Mouse (Mus musculus) kidney, postnatal 0 days (tissue): ENCODE measurements around the gene Osgep. TPM values are rescaled to one million over a fixed set of nuclear protein-coding genes. Genes with fewer than 3 reads are reported as not detected.
"Not testable (repeated sequence)": the region's sequence is repeated elsewhere in the genome, so short reads cannot be mapped to it uniquely, and the experiment has no call there.

ENCODE experiments used
- ATAC-seq: fragments of 200-750 bp; cut with Nextera tagmentation; replicated peaks from 2 replicates; pipeline ENCODE4 v1.8.0; 2017; ENCODE audit warnings: low read depth, moderate number of reproducible peaks, moderate TSS enrichment, moderate library complexity; ENCODE audit not compliant: low FRiP score
- DNase-seq: peaks from one replicate; pipeline ENCODE4 v3.0.0-alpha.2; 2016; ENCODE audit warnings: low spot score
- H3K27ac ChIP-seq: fragments of 300-500 bp; sonication (generic); 2 replicates; pipeline ENCODE4 v1.5.1; 2014; ENCODE audit warnings: mild to moderate bottlenecking
- H3K27me3 ChIP-seq: fragments of 300-500 bp; sonication (generic); 2 replicates; pipeline ENCODE4 v1.6.1; 2014; ENCODE audit warnings: low read length, mixed read lengths; ENCODE audit not compliant: insufficient read depth
- H3K36me3 ChIP-seq: fragments of 300-500 bp; sonication (generic); 2 replicates; pipeline ENCODE4 v1.6.1; 2014; ENCODE audit warnings: low read length, mixed read lengths; ENCODE audit not compliant: insufficient read depth
- H3K4me1 ChIP-seq: fragments of 300-500 bp; sonication (generic); replicated peaks from 2 replicates; pipeline ENCODE4 v1.6.1; 2014; ENCODE audit warnings: antibody characterized with exemption, low read length, mixed read lengths; ENCODE audit not compliant: insufficient read depth
- H3K4me2 ChIP-seq: fragments of 300-500 bp; sonication (generic); 2 replicates; pipeline ENCODE4 v1.6.1; 2014; ENCODE audit warnings: mild to moderate bottlenecking, low read length, moderate library complexity, mixed read lengths
- H3K4me3 ChIP-seq: fragments of 300-500 bp; sonication (generic); replicated peaks from 2 replicates; pipeline ENCODE4 v1.5.1; 2014; ENCODE audit warnings: low read depth, low read length
- H3K9ac ChIP-seq: fragments of 300-500 bp; sonication (generic); 2 replicates; pipeline ENCODE4 v1.6.1; 2014; ENCODE audit warnings: low read depth, low read length
- H3K9me3 ChIP-seq: fragments of 300-500 bp; sonication (generic); replicated peaks from 2 replicates; pipeline ENCODE4 v1.6.1; 2016; ENCODE audit warnings: low read length, inconsistent platforms, mixed read lengths
- CTCF ChIP-seq: IDR thresholded peaks from 2 replicates; pipeline ENCODE4 v1.5.1; 2016; ENCODE audit warnings: antibody characterized with exemption, low read depth, mild to moderate bottlenecking, moderate library complexity
- WGBS: fragments of 180-500 bp; shearing (Covaris S2); extraction: QIAGEN DNeasy Blood & Tissue Kit; methylation state at CpG from one replicate; pipeline ENCODE4 v1.1.7; 2014; 5-methylcytosine and 5-hydroxymethylcytosine counted together
- polyA plus RNA-seq: library from polyadenylated mRNA; unstranded; fragments of >200 nt; fragmentation: Nextera tagmentation; extraction: Ambion mirVana; gene quantifications from 2 replicates; pipeline ENCODE4 v1.2.1, GENCODE M21; 2015

The Osgep gene
- polyA plus RNA-seq, 1 experiment from 2014 or later: 122 TPM

DNA sequence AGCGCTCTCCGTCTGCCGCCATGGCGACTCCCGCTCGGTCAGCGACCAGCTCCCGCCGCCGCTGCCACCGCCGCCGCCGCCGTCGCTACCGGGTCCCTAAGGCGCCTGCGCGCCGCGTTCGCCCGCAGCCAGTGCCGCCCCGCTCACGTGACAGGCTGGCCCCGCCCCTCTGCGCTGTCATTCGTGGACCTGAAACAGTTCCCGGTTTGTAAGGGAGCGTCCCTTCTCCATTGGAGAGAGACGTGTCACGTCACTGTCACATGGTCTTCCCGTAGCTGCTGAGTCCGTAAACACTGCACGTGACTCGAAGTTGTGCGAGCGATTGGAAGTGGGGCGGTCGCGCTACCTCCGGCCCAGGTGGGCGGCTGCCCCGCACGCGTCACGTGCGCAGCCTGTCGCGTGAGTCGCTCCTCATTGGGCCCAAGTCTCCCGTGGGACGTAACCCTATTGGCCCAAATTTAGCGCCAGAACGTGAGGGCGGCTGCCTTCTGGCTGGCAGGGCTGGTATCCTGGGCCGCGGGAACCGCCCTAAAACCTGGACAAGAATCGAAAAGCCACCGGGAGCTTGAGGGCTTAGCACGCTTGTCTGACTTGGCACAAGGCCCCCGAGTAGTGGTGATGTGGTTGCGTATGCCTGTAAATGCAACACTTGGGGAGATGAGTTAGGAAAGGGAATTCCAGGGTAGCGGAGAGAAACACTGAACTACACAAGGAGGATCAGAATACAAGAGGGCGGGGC, 6.2 kb upstream of the Osgep start, which contains the start of the genes Pip4p1 and Pnp:
Gene Pip4p1, minus strand, starts transcription at position 103 of the 739 bp plus-strand sequence.
Gene Pnp, plus strand, starts transcription at position 329 of the 739 bp plus-strand sequence.
- Histone ChIP-seq H3K4me1 (0 out of 2 replicates have a peak, but pooled peaks cover 2% of the 10 kb centered on the region), H3K36me3 (peaks cover 23% of the 10 kb centered on the region), H3K27ac (peak within 1 kb of the TSS; percentile 87), H3K4me2 (peak within 1 kb of the TSS; percentile 84), H3K9ac (peak within 1 kb of the TSS; percentile 94), H3K4me3 (peak within 1 kb of the TSS; percentile 88), H3K9me3 (no peaks in the 10 kb centered on the region), H3K27me3 (no peaks in the 10 kb centered on the region)
- ATAC-seq: peak; percentile 100
- WGBS: under 1% methylated on average over 68 of the region's 68 CpGs
- TF ChIP-seq CTCF: no peak
- peak; percentile 99 for DNase-seq

DNA sequence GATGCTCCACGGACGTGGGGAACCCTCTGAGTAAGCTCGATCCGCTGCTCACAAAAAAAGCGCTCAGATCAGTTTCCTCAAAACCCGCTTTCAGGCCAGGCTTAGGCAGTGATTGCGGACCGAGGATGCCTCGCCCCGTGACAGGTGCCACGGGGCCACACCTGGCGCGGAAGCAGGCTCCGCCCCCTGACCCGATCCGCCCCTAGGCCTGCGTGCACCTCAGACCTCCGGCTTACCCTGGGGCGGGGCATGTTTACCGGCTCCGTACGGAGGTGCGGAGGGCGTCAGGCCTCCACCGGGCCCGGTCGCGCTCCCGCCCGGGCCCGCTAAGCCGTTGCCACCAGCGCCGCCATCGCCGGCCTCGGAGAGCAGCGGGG, 5.7 kb upstream of the Osgep start:
- under 1% methylated on average over 38 of the region's 38 CpGs for WGBS
- H3K36me3 ChIP-seq: peaks cover 23% of the 10 kb centered on the region
- H3K27me3 ChIP-seq: no peaks in the 10 kb centered on the region
- peak overlapping the region; percentile 87 for H3K27ac ChIP-seq
- TF ChIP-seq CTCF: no peak
- peak; percentile 70 for ATAC-seq
- H3K4me3 ChIP-seq: peak overlapping the region; percentile 88
- peak; percentile 22 for DNase-seq
- no peaks in the 10 kb centered on the region for H3K9me3 ChIP-seq
- H3K9ac ChIP-seq: peak overlapping the region; percentile 94
- peak overlapping the region; percentile 84 for H3K4me2 ChIP-seq
- 0 out of 2 replicates have a peak, but pooled peaks cover 5% of the 10 kb centered on the region for H3K4me1 ChIP-seq

DNA sequence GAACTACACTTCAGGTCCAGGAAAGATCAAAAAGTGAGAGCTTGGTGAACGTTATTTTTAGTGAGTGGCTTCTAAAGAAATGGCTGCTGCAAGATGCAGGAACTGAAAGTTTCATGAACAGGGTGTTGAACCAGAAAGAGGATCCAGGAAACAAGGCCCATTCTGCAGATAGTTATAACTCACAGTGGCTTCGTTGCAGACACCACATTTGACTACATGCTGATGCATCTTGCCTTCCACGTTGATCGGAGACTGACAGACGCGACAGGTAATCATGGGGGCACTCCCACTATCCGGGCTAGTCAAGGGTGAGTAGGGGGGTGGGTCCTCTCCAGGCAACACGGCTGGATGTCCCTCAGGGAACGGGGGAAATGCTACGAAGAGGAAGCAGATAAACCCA, 5.3 kb upstream of the Osgep start:
- Histone ChIP-seq H3K9me3 (no peaks in the 10 kb centered on the region), H3K9ac (peak overlapping the region; percentile 94), H3K4me2 (peak overlapping the region; percentile 84), H3K27me3 (no peaks in the 10 kb centered on the region), H3K4me3 (peak overlapping the region; percentile 88), H3K27ac (peak overlapping the region; percentile 87), H3K4me1 (0 out of 2 replicates have a peak, but pooled peaks cover 5% of the 10 kb centered on the region), H3K36me3 (peaks cover 23% of the 10 kb centered on the region)
- DNase-seq: peak; percentile 5
- 9% methylated on average over 10 of the region's 10 CpGs for WGBS
- ATAC-seq: no peak
- no peak for TF ChIP-seq CTCF

DNA sequence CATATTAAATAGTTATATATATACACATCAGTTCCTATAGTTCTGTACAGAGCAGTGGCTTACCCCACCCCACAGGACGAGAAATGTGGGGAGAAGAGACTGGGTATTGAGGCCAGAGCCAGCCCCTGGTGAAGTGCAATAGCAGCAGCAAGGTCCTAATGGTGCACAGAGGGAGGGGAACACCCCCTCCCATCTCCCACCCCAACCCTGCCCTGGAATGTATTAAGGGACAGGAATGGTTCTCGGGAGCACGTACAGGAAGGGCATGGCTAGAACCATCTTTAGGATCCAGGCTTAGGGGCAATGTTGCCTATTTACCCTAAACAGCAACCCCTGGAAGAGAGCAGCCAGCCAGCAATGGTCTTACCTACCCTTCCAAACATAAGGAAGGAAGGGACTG, 2.7 kb upstream of the Osgep start:
- Histone ChIP-seq H3K4me1 (0 out of 2 replicates have a peak, but pooled peaks cover 5% of the 10 kb centered on the region), H3K9me3 (no peaks in the 10 kb centered on the region), H3K27ac (no peak overlapping the region), H3K4me2 (no peak overlapping the region), H3K4me3 (no peak overlapping the region), H3K27me3 (no peaks in the 10 kb centered on the region), H3K36me3 (peaks cover 23% of the 10 kb centered on the region), H3K9ac (no peak overlapping the region)
- ATAC-seq (no peak), DNase-seq (no peak)
- TF ChIP-seq CTCF: no peak
- WGBS: 77% methylated on average over 3 of the region's 3 CpGs

DNA sequence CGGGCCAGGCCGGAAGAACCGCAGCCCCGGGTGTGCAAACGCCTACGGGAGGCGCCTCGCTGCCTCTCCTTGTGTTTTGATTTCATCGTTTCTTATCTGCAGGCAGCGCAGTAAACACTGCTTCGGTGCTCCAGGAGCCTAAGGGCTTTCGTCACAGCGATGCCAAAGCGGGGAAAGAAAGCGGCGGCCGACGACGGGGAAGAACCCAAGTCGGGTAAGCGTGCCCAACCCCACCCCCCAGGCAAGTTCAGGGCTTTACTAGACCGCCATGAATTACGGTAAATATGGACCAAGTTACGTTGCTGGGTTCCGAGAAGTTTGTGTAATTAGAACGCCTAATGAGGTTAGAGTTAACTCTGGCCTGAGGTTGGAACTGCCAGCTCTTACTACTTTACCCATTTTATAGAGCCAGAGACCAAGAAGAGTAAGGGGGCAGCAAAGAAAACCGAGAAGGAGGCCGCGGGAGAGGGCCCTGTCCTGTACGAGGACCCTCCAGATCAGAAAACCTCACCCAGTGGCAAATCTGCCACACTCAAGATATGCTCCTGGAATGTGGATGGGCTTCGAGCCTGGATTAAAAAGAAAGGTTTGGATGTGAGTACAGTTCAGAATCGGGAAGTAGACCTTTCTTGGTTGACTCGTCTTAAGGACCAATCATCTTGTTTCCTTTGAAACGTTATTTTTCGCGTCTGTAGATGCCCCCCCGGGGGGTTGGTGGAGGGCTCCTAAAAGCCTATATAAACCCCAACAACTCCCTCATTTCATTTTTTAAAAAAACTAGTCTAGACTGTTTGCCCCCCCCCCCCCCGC, 623 bp upstream of the Osgep start:
- Histone ChIP-seq H3K9me3 (no peaks in the 10 kb centered on the region), H3K36me3 (peaks cover 23% of the 10 kb centered on the region), H3K4me1 (0 out of 2 replicates have a peak, but pooled peaks cover 5% of the 10 kb centered on the region), H3K4me3 (peak overlapping the region; percentile 60), H3K9ac (peak overlapping the region; percentile 71), H3K27me3 (no peaks in the 10 kb centered on the region), H3K4me2 (peak overlapping the region; percentile 85), H3K27ac (peak overlapping the region; percentile 95)
- WGBS: 1% methylated on average over 38 of the region's 38 CpGs
- no peak for TF ChIP-seq CTCF
- ATAC-seq (peak; percentile 14), DNase-seq (no peak)

DNA sequence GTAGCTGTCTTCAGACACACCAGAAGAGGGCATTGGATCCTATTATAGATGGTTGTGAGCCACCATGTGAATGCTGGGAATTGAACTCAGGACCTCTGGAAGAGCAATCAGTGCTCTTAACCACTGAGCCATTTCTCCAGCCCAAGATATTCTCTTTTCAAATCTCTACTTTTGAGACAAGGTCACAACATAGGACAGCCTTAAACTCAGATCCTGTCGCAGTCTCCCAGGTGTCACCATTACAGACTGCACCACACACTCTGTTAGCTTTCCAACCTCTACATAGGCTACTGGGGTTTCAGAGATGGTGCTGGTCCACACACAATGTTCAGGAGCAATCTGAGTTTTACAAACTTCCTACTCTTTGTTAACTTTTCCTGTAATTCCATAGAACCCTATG, 1.3 kb downstream of the Osgep start:
- not testable (repeated sequence) for DNase-seq, H3K27ac ChIP-seq, H3K4me1 ChIP-seq, ATAC-seq, H3K27me3 ChIP-seq, H3K9me3 ChIP-seq
- Histone ChIP-seq H3K36me3 (peaks cover 24% of the 10 kb centered on the region), H3K4me2 (peak overlapping the region; percentile 85), H3K9ac (peak overlapping the region; percentile 74; the same call in 1 of the 2 replicates), H3K4me3 (peak overlapping the region; percentile 60)
- WGBS: 85% methylated on average over 1 of the region's 1 CpGs
